Mouse (Mus musculus) intestine, embryonic 16.5 days (tissue): ENCODE measurements around the gene Tppp3. TPM values are rescaled to one million over a fixed set of nuclear protein-coding genes. Genes with fewer than 3 reads are reported as not detected.

Experiments
- ATAC-seq: fragments of 200-750 bp; cut with Nextera tagmentation; 2 replicates; pipeline ENCODE4 v1.8.0; 2017; ENCODE audit warnings: moderate TSS enrichment, moderate library complexity
- H3K27ac ChIP-seq: fragments of 300-500 bp; sonication (generic); 2 replicates; pipeline ENCODE4 v1.5.1; 2014; ENCODE audit warnings: mild to moderate bottlenecking, low read length
- H3K27me3 ChIP-seq: fragments of 300-500 bp; sonication (generic); replicated peaks from 2 replicates; pipeline ENCODE4 v1.6.1; 2014; ENCODE audit warnings: low read length, control low read depth, mixed read lengths; ENCODE audit not compliant: control insufficient read depth, insufficient read depth
- H3K36me3 ChIP-seq: fragments of 300-500 bp; sonication (generic); 2 replicates; pipeline ENCODE4 v1.6.1; 2014; ENCODE audit warnings: low read length, control low read depth; ENCODE audit not compliant: control insufficient read depth, insufficient read depth
- H3K4me1 ChIP-seq: fragments of 300-500 bp; sonication (generic); 2 replicates; pipeline ENCODE4 v1.6.1; 2014; ENCODE audit warnings: low read length, control low read depth, mixed read lengths; ENCODE audit not compliant: control insufficient read depth, insufficient read depth
- H3K4me2 ChIP-seq: fragments of 300-500 bp; sonication (generic); 2 replicates; pipeline ENCODE4 v1.6.1; 2014; ENCODE audit warnings: low read depth, low read length, control low read depth
- H3K4me3 ChIP-seq: fragments of 300-500 bp; sonication (generic); 2 replicates; pipeline ENCODE4 v1.5.1; 2014; ENCODE audit warnings: mild to moderate bottlenecking, low read length
- H3K9ac ChIP-seq: fragments of 300-500 bp; sonication (generic); 2 replicates; pipeline ENCODE4 v1.6.1; 2014; ENCODE audit warnings: low read depth, low read length
- H3K9me3 ChIP-seq: fragments of 300-500 bp; sonication (generic); 2 replicates; pipeline ENCODE4 v1.6.1; 2016; ENCODE audit warnings: low read length, control low read depth; ENCODE audit not compliant: control insufficient read depth
- WGBS: fragments of 180-500 bp; shearing (Covaris S2); extraction: QIAGEN DNeasy Blood & Tissue Kit; methylation state at CpG from one replicate; pipeline ENCODE4 v1.1.7; 2014; 5-methylcytosine and 5-hydroxymethylcytosine counted together
- polyA plus RNA-seq: library from polyadenylated mRNA; unstranded; fragments of >200 nt; fragmentation: Nextera tagmentation; extraction: Ambion mirVana; gene quantifications from 2 replicates; pipeline ENCODE4 v1.2.1, GENCODE M21; 2015

The Tppp3 gene
- polyA plus RNA-seq, 1 experiment from 2014 or later = 42.3 TPM

- Histone ChIP-seq H3K4me3 (no peak overlapping the region), H3K27ac (no peak overlapping the region), H3K9me3 (no peaks in the 10 kb centered on the region), H3K36me3 (no peaks in the 10 kb centered on the region), H3K27me3 (no peaks in the 10 kb centered on the region), H3K4me1 (peaks cover 20% of the 10 kb centered on the region), H3K4me2 (no peak overlapping the region), H3K9ac (no peak overlapping the region)
- 48% methylated on average over 3 of the region's 3 CpGs for WGBS
- no peak for ATAC-seq
Measured at GRCm38 (mm10) chr8:105493495-105493894, 22.2 kb upstream of the Tppp3 start.

GRCm38 (mm10) chr8:105489281-105489680, 18.0 kb upstream of the Tppp3 start:
- no peak for ATAC-seq
- Histone ChIP-seq H3K36me3 (no peaks in the 10 kb centered on the region), H3K27ac (no peak overlapping the region), H3K27me3 (no peaks in the 10 kb centered on the region), H3K4me1 (no peaks in the 10 kb centered on the region), H3K4me3 (no peak overlapping the region), H3K4me2 (no peak overlapping the region), H3K9ac (no peak overlapping the region), H3K9me3 (no peaks in the 10 kb centered on the region)
- 41% methylated on average over 1 of the region's 1 CpGs for WGBS

DNA sequence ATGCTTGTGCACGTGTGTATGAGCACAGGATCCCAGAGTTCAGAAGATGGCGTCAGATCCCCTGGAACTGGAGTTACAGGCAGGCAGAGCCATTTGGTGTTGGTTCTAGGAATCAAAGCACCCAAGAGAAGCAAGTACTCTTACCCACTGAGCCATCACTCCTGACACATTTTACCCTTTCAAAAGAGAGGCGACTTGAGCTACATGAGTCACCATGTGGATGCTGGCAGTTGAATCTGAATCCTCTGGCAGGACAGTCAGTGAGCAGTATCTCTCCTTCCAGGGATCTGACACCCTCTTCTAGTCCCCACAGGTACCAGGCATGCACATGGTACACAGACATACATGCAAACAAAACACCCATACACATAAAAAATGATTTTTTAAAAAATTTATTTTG, 16.8 kb upstream of the Tppp3 start:
- 66% methylated on average over 3 of the region's 3 CpGs for WGBS
- H3K27me3 ChIP-seq = no peaks in the 10 kb centered on the region
- H3K36me3 ChIP-seq = no peaks in the 10 kb centered on the region
- no peaks in the 10 kb centered on the region for H3K9me3 ChIP-seq
- no peak for ATAC-seq
- H3K27ac ChIP-seq = no peak overlapping the region
- no peak overlapping the region for H3K4me3 ChIP-seq
- H3K9ac ChIP-seq = no peak overlapping the region
- no peak overlapping the region for H3K4me2 ChIP-seq
- H3K4me1 ChIP-seq = no peaks in the 10 kb centered on the region

DNA sequence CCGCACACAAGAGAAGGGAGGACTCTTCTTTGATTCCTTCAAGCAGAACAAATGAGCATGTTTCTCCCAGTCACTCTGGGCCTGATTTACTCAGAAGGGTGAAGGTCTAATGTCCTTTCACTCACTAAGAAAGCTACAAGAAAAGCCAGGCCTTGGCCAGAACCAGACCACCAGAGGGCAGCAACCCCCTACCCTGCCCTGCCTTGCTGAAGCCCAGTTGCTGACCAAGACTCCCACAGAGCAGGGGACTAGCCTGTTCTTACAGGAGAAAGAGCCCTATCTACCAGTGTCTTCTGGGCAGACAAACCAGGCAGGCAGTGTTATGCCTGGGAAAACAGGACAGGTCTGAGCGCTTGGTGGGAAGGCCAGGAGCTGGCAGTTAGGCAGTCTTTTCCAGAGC, 13.1 kb upstream of the Tppp3 start:
- peak; percentile 52; the same call in 1 of the 2 replicates for ATAC-seq
- H3K36me3 ChIP-seq = no peaks in the 10 kb centered on the region
- H3K9me3 ChIP-seq = no peaks in the 10 kb centered on the region
- no peak overlapping the region for H3K4me3 ChIP-seq
- no peak overlapping the region for H3K4me2 ChIP-seq
- no peak overlapping the region for H3K9ac ChIP-seq
- WGBS = 49% methylated on average over 2 of the region's 2 CpGs
- no peak overlapping the region for H3K27ac ChIP-seq
- H3K27me3 ChIP-seq = no peaks in the 10 kb centered on the region
- H3K4me1 ChIP-seq = no peaks in the 10 kb centered on the region

GRCm38 (mm10) chr8:105484030-105484368, 12.7 kb upstream of the Tppp3 start:
- Histone ChIP-seq H3K9ac (no peak overlapping the region), H3K4me2 (no peak overlapping the region), H3K36me3 (no peaks in the 10 kb centered on the region), H3K27ac (no peak overlapping the region), H3K4me3 (no peak overlapping the region), H3K9me3 (no peaks in the 10 kb centered on the region), H3K4me1 (no peaks in the 10 kb centered on the region), H3K27me3 (no peaks in the 10 kb centered on the region)
- ATAC-seq = peak; percentile 11; the same call in 1 of the 2 replicates
- 73% methylated on average over 3 of the region's 3 CpGs for WGBS

GRCm38 (mm10) chr8:105483212-105484029, 12.1 kb upstream of the Tppp3 start:
- ATAC-seq = peak; percentile 35; the same call in 1 of the 2 replicates
- Histone ChIP-seq H3K27ac (no peak overlapping the region), H3K9ac (no peak overlapping the region), H3K4me2 (no peak overlapping the region), H3K9me3 (no peaks in the 10 kb centered on the region), H3K36me3 (no peaks in the 10 kb centered on the region), H3K27me3 (no peaks in the 10 kb centered on the region), H3K4me1 (no peaks in the 10 kb centered on the region), H3K4me3 (no peak overlapping the region)
- WGBS = 49% methylated on average over 14 of the region's 14 CpGs

DNA sequence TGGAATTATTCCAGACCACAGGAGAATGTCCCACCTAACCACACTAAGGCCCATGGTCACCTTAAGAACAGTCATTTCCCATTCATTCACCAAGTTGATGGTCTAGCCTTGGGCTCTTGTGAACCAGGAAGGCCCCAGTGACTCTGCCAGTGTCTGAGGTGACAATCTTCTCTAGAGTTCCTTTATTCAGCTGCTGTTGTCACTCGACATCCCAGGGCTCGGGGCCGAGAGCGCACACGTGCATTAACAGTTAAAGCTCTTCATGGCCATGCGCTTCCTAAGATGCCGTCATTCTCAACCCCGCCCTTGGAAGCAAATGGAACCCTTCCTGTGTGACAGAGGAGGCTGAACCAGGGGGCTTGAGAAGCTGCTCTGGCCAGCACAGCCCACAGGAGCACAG, 10.8 kb upstream of the Tppp3 start:
- no peak overlapping the region for H3K9ac ChIP-seq
- H3K4me2 ChIP-seq = no peak overlapping the region
- H3K27ac ChIP-seq = no peak overlapping the region
- H3K36me3 ChIP-seq = no peaks in the 10 kb centered on the region
- H3K9me3 ChIP-seq = no peaks in the 10 kb centered on the region
- no peaks in the 10 kb centered on the region for H3K4me1 ChIP-seq
- H3K4me3 ChIP-seq = no peak overlapping the region
- WGBS = 84% methylated on average over 8 of the region's 8 CpGs
- H3K27me3 ChIP-seq = no peaks in the 10 kb centered on the region
- no peak for ATAC-seq

DNA sequence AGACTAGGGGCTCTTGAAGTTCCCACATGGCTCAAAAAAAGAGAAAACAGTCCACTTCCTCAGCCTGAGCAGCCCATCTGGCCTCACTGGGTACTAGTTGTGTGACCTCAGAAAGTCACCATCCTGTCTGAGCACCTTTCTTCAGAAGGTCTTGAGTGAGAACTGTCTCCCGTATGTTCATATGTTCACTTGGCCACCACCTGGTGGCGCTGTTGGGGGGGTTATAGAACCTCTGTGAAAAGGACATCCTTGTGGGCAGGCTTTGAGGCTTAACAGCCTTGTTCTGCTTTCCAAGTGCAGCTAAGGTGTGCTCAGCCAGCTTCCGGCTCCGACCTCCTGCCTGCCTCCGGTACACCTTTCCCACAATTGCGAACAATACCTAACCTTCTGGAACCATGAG, 10.1 kb upstream of the Tppp3 start:
- H3K9me3 ChIP-seq = no peaks in the 10 kb centered on the region
- WGBS = 77% methylated on average over 6 of the region's 6 CpGs
- no peak for ATAC-seq
- H3K4me1 ChIP-seq = no peaks in the 10 kb centered on the region
- no peaks in the 10 kb centered on the region for H3K36me3 ChIP-seq
- H3K4me2 ChIP-seq = no peak overlapping the region
- H3K27me3 ChIP-seq = no peaks in the 10 kb centered on the region
- no peak overlapping the region for H3K9ac ChIP-seq
- H3K27ac ChIP-seq = no peak overlapping the region
- H3K4me3 ChIP-seq = no peak overlapping the region

DNA sequence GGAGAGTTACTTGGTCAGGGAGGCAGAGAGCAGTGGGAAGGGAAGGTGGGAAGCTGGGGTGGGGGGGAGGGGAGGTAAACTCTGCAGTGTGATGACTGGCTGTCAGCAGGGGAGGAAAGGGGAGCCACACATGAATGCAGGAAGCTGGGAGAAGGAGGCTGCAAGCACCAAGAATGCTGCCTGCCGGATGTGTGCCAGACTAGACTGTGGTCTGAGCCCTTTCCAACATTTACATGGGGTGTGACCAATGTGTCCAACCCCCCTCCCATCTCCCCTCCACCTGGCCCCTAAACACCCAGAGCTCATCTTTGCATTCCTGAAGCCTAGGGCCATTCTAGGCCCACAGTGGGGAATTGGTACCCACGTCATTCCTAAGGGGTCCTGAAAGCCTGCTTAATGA, 9.7 kb upstream of the Tppp3 start:
- Histone ChIP-seq H3K4me3 (no peak overlapping the region), H3K4me1 (no peaks in the 10 kb centered on the region), H3K36me3 (no peaks in the 10 kb centered on the region), H3K9me3 (no peaks in the 10 kb centered on the region), H3K27ac (no peak overlapping the region), H3K27me3 (no peaks in the 10 kb centered on the region; the same call in 1 of the 2 replicates), H3K4me2 (no peak overlapping the region), H3K9ac (no peak overlapping the region)
- no peak for ATAC-seq
- 43% methylated on average over 2 of the region's 2 CpGs for WGBS

DNA sequence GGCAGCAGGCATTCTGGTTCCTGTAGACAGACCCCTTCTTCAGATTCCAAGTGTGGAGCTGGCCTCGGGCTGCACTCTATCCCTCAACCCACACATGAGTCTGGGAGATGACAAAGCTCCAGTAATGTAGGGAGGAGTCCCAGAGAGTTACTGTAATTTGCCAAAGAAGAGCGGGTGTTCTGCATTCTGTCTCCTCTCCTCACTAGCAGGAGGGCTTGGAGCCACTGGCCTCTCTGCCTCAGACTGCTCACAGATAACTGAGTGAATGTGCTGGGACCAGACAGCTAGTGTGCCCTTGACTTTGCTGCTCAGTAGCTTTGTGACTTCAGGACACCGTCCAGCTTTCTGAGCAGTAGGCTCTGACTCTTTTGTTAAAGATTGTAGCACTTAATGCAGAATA, 6.5 kb upstream of the Tppp3 start:
- no peaks in the 10 kb centered on the region for H3K9me3 ChIP-seq
- H3K4me3 ChIP-seq = no peak overlapping the region
- H3K36me3 ChIP-seq = no peaks in the 10 kb centered on the region
- H3K4me2 ChIP-seq = no peak overlapping the region
- ATAC-seq = no peak
- H3K27ac ChIP-seq = no peak overlapping the region
- H3K9ac ChIP-seq = no peak overlapping the region
- H3K27me3 ChIP-seq = no peaks in the 10 kb centered on the region; the same call in 1 of the 2 replicates
- H3K4me1 ChIP-seq = peaks cover 21% of the 10 kb centered on the region
- WGBS = 81% methylated on average over 3 of the region's 3 CpGs
